Mouse (Mus musculus): ENCODE results near the gene Gm20806. TPM values are rescaled to one million over a fixed set of nuclear protein-coding genes. Genes with fewer than 3 reads are reported as not detected.
"Not testable (repeated sequence)": the region's sequence is repeated elsewhere in the genome, so short reads cannot be mapped to it uniquely, and the experiment has no call there.

Gm20806 gene
- total RNA-seq (2014; rRNA removed) (not detected in 2 replicates), polyA plus RNA-seq (2015; fragmentation: Nextera tagmentation; extraction: Ambion mirVana) (not detected in 2 replicates)

GRCm38 (mm10) chrY:78837956-78838355, at the start of gene Gm20806:
TSS of gene Gm20806 (minus strand) at chrY:78838056.
- no CpG with 5 or more reads among the region's 4 CpGs for WGBS
- H3K9ac ChIP-seq (replicated peaks; ENCODE audit: low read length); H3K9me3 ChIP-seq (ENCODE audit: low read length); ATAC-seq; H3K27me3 ChIP-seq (ENCODE audit: insufficient read depth, low read length); H3K4me2 ChIP-seq (ENCODE audit: low read depth, low read length); DNase-seq (ENCODE audit: low spot score); H3K4me1 ChIP-seq (ENCODE audit: insufficient read depth, low read length); H3K27ac ChIP-seq; H3K36me3 ChIP-seq (ENCODE audit: insufficient read depth, low read length); H3K4me3 ChIP-seq (ENCODE audit: low read length): not testable (repeated sequence)
